Mouse (Mus musculus) mesoderm, embryonic 11.5 days (tissue): ENCODE results near the gene Gpr3.

ENCODE experiments used
- DNase-seq: peaks from one replicate; pipeline ENCODE4 v3.0.0-alpha.2; 2012; ENCODE audit warnings: low read depth, low spot score

The Gpr3 gene

DNA sequence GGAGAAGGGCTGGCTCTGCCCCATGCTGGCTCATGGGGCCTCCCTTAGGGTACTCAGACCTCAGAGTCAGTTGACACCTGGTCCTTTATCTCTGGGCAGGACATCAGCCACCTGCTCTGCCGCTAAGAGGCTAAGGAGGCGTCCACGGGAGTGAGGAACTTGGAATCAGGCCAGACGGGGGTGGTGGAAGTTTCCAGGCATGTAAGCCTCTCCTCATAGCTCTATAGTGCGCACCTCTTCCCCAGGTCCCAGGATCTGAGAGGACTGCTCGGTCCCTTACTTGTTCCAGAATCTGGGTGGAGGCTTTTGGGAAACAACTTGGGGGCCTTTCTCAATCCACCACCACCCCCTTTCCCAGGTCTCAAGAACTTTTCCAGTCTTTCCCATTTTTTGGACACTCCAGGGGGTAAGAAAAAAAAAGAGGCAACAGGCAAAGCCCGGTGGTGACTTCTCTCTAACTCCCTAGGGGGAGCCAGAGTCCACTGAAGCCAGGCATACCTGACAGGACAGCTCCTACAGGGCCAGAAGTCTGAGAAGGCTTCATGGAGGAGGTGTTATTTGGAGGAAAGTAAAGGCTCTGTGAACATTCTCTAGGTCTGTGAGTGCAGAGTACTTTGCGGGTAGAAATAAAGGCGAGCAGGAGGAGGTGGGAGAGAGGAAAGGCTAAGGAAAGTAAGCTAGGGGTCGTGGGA is 21.1 kb upstream of the Gpr3 start:
- no peak for DNase-seq

DNA sequence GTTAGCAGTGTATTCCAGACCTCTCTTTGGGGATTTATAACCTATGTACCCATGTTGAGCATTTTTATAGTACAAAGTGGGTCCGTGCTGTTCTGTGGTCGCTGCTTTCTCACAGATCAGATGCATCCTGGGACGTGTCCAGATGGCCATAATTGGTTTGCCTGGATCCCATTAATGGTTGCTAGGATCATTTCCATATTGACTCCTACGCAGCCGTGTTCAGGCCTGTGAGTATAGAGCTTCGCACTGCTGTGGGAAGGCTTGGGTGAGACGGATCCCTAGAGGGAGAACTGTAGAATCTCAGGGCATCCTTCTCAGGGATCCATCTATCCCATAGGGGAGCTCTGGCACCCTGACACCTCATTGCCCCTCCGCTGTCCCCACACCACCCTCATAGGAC is 17.2 kb upstream of the Gpr3 start:
- DNase-seq = no peak

GRCm38 (mm10) chr4:133227636-133228035 is 15.3 kb upstream of the Gpr3 start:
- peak; percentile 65 for DNase-seq

DNA sequence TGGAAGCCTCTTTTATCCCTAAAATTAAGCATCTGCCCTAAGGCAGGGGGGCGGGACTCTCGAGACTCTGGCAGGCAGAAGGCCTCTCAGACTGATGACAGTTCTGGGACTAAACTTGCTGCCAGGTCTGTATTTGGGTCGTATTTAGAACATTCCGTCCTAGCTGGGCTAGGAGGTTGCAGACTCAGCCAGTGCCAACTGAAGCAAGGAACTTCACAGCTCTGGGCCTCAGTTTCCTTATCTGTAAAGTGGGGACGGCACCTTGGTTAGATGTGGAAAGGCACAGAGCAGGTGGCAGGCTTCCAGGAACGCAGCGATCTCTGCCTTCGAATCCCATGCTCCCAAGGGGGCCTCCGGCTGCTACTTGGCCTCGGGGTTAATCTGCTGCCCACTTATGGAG is 13.7 kb upstream of the Gpr3 start:
- no peak for DNase-seq

DNA sequence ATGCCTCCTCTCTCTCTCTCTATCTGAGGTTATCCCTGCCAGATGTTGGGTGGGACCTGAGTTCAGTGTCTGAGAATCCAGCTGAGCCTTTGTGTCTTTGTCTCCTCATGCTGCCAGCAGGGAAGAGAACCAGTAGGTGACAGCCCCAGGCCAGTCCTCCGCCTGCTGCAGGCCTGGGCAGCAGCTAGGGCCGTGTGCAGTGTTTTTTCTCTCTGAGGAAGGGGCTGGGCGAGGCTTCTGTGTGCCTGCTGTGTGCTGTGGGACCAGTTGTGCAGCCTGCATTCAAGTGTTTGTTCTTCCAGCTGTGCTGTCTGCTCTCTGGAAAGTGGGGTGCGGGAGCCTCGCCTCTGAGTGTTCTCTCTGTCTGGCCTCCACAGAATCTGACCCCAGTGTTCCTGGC is 11.5 kb upstream of the Gpr3 start:
- no peak for DNase-seq

DNA sequence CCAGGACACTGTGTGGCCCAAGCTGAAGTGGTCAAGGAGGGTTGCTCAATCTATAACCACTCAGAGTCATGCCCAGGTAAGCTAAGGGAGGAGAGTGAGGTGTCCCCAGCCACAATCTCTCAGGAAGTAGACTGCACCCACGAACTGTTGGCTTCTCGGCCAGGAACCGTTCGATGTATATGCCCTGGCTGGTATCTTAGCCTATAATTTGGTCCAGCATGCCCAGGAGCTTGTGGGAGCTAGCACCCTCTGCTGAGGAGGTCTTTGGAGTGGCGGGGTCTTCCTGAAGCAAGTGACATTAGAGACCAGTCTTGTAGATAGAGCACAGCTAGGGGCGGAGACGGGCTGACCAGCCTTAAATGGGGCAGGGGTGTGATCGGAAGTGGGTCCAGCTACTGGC is 9.4 kb upstream of the Gpr3 start:
- no peak for DNase-seq

DNA sequence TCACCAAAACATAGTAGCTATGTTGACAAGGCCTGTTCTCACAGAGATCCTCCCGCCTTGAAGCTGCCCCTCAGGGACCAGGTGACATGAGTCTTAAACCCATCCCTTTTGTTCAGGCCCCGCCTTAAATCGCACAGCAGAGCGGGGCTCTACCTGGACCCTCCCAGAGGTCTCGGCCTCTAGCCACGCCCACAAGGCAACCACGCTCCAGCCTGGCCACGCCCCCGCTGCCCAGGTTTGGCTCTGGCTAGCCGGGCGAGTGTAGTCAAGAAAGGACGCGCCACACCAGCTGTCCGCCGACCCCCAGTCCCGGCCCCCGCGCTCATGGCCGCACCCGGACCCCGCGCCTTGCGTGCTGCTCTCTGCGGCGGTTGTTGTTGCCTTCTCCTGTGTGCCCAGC is 8.3 kb upstream of the Gpr3 start:
- no peak for DNase-seq

- no peak for DNase-seq
Observed at GRCm38 (mm10) chr4:133218745-133219144, 6.4 kb upstream of the Gpr3 start.

DNA sequence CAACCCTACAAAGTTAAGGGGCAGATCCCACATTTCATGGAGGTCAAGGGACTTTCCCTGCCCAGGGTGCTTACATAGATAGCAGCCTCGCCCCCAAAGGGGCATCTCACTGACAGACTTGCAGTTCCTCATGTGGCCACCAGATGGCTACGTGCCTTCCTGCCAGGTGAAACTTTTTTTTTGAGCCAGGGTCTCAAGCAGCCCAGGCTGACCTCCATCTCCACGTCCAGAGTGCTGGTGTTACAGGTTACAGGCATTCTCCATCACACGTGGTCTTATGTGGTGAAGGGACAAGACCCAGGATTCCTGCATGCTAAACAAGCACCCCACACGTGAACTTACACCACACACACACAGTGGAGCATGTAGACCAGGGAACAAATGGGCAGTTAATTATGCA is 5.3 kb upstream of the Gpr3 start:
- peak; percentile 79 for DNase-seq

- peak; percentile 50 for DNase-seq
Observed at GRCm38 (mm10) chr4:133213661-133214060, 1.3 kb upstream of the Gpr3 start.

GRCm38 (mm10) chr4:133213268-133213590 is 893 bp upstream of the Gpr3 start:
- no peak for DNase-seq

GRCm38 (mm10) chr4:133212562-133213267 is 379 bp upstream of the Gpr3 start:
- DNase-seq = peak; percentile 91

DNA sequence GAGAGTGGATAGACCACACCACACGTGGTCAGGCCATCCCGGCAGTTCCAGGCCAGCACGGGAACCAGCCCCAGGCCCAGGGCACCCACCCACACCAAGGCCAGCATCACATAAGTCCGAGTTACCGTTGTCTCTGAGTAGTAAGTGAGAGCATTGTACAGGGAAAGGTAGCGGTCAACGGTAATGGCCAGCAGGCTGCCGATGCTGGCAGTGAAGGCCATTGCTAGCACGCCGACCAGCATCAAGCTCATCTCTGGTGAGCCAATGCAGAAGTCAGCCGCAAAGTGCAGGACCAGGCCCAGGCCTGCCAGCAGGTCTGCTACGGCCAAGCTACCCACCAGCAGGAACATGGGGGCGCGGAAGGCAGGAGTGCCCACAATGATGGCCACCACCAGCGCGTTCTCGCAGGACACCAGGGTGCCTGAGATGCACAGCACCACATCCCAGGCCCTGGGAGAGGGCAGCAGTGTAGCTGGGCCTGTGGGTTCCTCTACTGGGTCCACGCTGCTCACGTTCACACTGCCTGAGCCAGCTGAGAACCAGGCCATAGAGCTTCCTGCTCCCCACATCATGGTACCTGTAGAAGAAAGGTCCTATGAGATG is 1.4 kb downstream of the Gpr3 start:
- DNase-seq = no peak

- no peak for DNase-seq
Observed at GRCm38 (mm10) chr4:133210023-133210787, 2.1 kb downstream of the Gpr3 start.

DNA sequence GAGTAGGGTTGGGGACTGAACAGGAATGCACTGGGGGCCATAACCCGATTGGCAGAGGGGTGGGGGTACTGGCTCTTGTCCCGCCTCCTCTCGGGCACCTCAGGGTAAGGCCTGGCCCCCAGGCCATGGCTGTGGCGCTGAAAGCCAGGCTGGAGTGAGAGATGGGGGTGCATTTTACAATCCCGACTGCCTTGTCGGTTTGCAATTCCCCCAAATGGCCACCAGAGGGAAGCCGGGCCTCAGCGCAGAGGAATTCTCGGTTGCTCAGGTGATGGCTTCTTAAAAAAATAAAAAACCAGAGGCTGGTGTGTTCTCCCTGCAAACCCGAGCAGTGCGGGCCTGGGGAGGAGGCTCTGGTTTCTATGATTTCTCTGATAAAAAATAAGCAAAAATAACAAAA is 3.0 kb downstream of the Gpr3 start:
- peak; percentile 80 for DNase-seq

GRCm38 (mm10) chr4:133204379-133204778 is 8.0 kb downstream of the Gpr3 start:
- DNase-seq = no peak

DNA sequence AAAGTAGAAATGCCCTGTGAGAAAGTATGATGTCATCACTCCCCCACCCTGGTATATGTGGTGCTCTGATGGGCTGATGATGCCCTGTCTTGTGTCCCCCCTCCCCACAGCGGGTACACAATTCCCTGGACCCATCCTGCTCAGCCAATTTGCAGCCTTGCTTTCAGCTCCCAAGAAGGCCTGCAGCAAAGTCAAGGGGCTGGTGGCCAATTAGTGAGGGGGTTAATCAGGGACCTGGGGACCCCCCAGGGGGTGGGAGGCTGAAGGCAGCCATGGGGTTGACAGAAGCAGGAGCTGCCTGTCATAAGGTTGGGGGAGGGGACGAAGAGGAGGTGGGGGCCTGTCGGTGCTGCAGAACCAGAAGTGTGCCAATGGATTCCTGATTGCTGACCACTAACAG is 8.7 kb downstream of the Gpr3 start:
- no peak for DNase-seq

DNA sequence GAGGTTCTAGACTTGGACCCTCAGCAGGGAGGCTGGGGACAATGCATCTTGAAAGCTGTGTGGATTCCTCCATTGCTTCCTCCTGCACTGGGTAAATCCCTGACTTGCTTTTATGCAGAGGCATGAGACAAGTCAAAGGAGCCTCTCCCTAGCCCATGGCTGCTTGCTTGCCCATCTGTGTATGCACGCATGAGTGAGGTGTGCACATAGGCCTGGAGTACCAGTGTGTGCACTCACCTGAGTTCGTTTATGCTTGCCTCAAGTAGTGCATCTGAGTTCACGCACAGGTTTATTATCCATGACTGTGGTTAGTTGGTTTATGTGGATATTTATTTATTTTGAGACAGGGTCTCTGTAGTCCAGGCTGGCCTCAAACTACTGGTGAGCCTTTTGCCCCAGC is 10.1 kb downstream of the Gpr3 start:
- DNase-seq = no peak

DNA sequence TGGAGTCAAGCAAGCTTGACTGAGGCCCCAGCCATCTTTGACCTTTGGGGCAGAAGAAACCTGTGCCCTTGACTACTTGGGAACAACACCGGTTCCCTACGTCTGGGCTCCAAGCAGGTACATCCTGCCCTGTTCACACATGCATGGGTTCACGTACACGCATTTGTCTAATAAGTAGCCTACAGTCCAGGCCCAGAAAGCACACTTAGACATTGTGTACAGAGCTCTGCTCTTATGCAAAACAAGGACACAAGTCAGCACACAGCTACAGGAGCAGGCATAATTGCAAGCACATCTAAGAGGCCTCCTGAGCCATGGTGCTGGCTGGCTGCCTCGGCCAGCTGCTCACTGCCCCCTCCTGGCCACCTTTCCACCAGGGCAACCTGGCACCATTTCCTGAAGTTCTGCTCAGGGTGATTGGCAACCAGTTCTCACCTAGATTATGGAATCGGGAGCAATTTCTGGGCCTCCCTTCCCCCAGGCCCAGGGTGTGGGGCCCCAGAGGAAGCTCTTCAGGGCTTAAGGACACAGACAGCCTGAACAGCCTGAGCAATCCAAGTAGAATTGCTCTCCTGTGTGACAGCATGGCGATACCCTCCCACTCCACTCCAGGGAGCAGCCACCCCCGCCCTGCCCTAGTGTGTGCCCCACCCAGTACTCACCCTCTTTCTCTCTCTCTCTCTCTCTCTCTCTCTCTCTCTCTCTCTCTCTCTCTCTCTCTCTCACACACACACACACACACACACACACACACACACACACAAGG is 11.1 kb downstream of the Gpr3 start:
- DNase-seq = no peak

- DNase-seq = no peak
Observed at GRCm38 (mm10) chr4:133200343-133200742, 12.0 kb downstream of the Gpr3 start.

- DNase-seq = no peak
Observed at GRCm38 (mm10) chr4:133199743-133200142, 12.6 kb downstream of the Gpr3 start.
